Mouse (Mus musculus) CH12.LX (cell line): Measurements from ENCODE around the gene Lsg1. TPM values are rescaled to one million over a fixed set of nuclear protein-coding genes. Genes with fewer than 3 reads are reported as not detected.

Experiments
- DNase-seq: peaks from one replicate; pipeline ENCODE4 v3.0.0-alpha.2; 2013; ENCODE audit errors: extremely low read depth
- H3K27ac ChIP-seq: 2 replicates; pipeline ENCODE4 v1.5.1; 2012; ENCODE audit warnings: low read depth, mild to moderate bottlenecking, control low read depth, moderate library complexity; ENCODE audit not compliant: insufficient read depth
- H3K27me3 ChIP-seq: replicated peaks from 2 replicates; pipeline ENCODE3; 2012; ENCODE audit warnings: inconsistent platforms
- H3K36me3 ChIP-seq, 2 experiments: replicated peaks in 1 of 2; 2 replicates each; pipeline versions ENCODE3 to v1.6.1; 2012; ENCODE audit warnings: inconsistent platforms in 1 of 2, low read length in 1 of 2, mild to moderate bottlenecking in 1 of 2, mixed read lengths in 1 of 2, moderate library complexity in 1 of 2; ENCODE audit not compliant: control insufficient read depth in 1 of 2, insufficient read depth in 1 of 2
- H3K4me1 ChIP-seq, 2 experiments: 2 replicates each; pipeline ENCODE4 v1.6.1; 2012; ENCODE audit warnings: inconsistent platforms in 1 of 2, moderate library complexity in 1 of 2; ENCODE audit not compliant: insufficient read depth in 2 of 2, control insufficient read depth in 1 of 2
- H3K4me2 ChIP-seq: 2 replicates; pipeline ENCODE4 v1.6.1; 2012; ENCODE audit warnings: low read depth, mild to moderate bottlenecking, control low read depth; ENCODE audit not compliant: poor library complexity, insufficient read depth, severe bottlenecking
- H3K4me3 ChIP-seq, 3 experiments: fragments of 150-350 bp in 1 of 3; sonication (generic) in 1 of 3; replicated peaks in 1 of 3; 2 replicates each; pipeline versions ENCODE3 to v1.5.1; 2011 to 2012; ENCODE audit warnings: low read depth in 2 of 3, low read length in 2 of 3, mild to moderate bottlenecking in 2 of 3, moderate library complexity in 2 of 3, control low read depth in 1 of 3, improper control_type of control experiment in 1 of 3, inconsistent platforms in 1 of 3, mixed read lengths in 1 of 3; ENCODE audit not compliant: poor library complexity in 1 of 3
- H3K79me2 ChIP-seq: replicated peaks from 2 replicates; pipeline ENCODE4 v1.6.1; 2012; ENCODE audit warnings: mild to moderate bottlenecking, moderate library complexity; ENCODE audit not compliant: control insufficient read depth, poor library complexity, insufficient read depth, severe bottlenecking; ENCODE audit errors: extremely low read depth
- H3K9ac ChIP-seq: 2 replicates; pipeline ENCODE4 v1.6.1; 2012; ENCODE audit warnings: low read depth, mild to moderate bottlenecking, control low read depth, moderate library complexity; ENCODE audit not compliant: insufficient read depth
- H3K9me3 ChIP-seq: replicated peaks from 2 replicates; pipeline ENCODE3; 2012; ENCODE audit warnings: low read length, inconsistent platforms, mixed read lengths
- BHLHE40 ChIP-seq: IDR thresholded peaks from 2 replicates; pipeline ENCODE4 v1.6.1; 2011; ENCODE audit warnings: mild to moderate bottlenecking, low read depth, low read length, improper control_type of control experiment
- CHD1 ChIP-seq: IDR thresholded peaks from 2 replicates; pipeline ENCODE4 v1.6.1; 2012; ENCODE audit warnings: low read depth, low read length, improper control_type of control experiment, inconsistent platforms
- CHD2 ChIP-seq: IDR thresholded peaks from 2 replicates; pipeline ENCODE4 v1.6.1; 2011; ENCODE audit warnings: low read length, improper control_type of control experiment
- CTCF ChIP-seq, 2 experiments: IDR thresholded peaks in 1 of 2; conservative IDR thresholded peaks in 1 of 2; 2 replicates each; pipeline ENCODE4 v1.5.1; 2011 to 2012; ENCODE audit warnings: low read depth in 2 of 2, low read length in 2 of 2, improper control_type of control experiment in 1 of 2, inconsistent platforms in 1 of 2, mild to moderate bottlenecking in 1 of 2, moderate library complexity in 1 of 2
- E2F4 ChIP-seq: IDR thresholded peaks from 2 replicates; pipeline ENCODE4 v1.6.1; 2011; ENCODE audit warnings: low read depth, low read length, improper control_type of control experiment; ENCODE audit not compliant: insufficient replicate concordance
- ELF1 ChIP-seq: IDR thresholded peaks from 2 replicates; pipeline ENCODE4 v1.6.1; 2014; ENCODE audit warnings: low read depth, mild to moderate bottlenecking, inconsistent platforms, low read length, improper control_type of control experiment
- EP300 ChIP-seq: IDR thresholded peaks from 2 replicates; pipeline ENCODE4 v1.6.1; 2011; ENCODE audit warnings: low read length, improper control_type of control experiment
- ETS1 ChIP-seq: conservative IDR thresholded peaks from 2 replicates; pipeline ENCODE4 v1.6.1; 2012; ENCODE audit warnings: low read depth, mild to moderate bottlenecking, inconsistent platforms, low read length, improper control_type of control experiment, moderate library complexity
- GABPA ChIP-seq: IDR thresholded peaks from 2 replicates; pipeline ENCODE4 v1.6.1; 2012; ENCODE audit warnings: low read depth, low read length, improper control_type of control experiment, inconsistent platforms; ENCODE audit not compliant: insufficient replicate concordance
- HCFC1 ChIP-seq: IDR thresholded peaks from 2 replicates; pipeline ENCODE4 v1.6.1; 2012; ENCODE audit warnings: low read depth, mild to moderate bottlenecking, inconsistent platforms, low read length, improper control_type of control experiment
- IRF4 ChIP-seq: IDR thresholded peaks from 2 replicates; pipeline ENCODE4 v1.6.1; 2014; ENCODE audit warnings: low read depth, mild to moderate bottlenecking, inconsistent platforms, low read length, improper control_type of control experiment
- JUN ChIP-seq: IDR thresholded peaks from 2 replicates; pipeline ENCODE4 v1.6.1; 2011; ENCODE audit warnings: low read depth, mild to moderate bottlenecking, low read length, improper control_type of control experiment, moderate library complexity; ENCODE audit not compliant: insufficient read depth
- KAT2A ChIP-seq: IDR thresholded peaks from 2 replicates; pipeline ENCODE4 v1.6.1; 2012; ENCODE audit warnings: low read length, improper control_type of control experiment, inconsistent platforms; ENCODE audit not compliant: insufficient replicate concordance
- MAFK ChIP-seq: IDR thresholded peaks from 2 replicates; pipeline ENCODE4 v1.6.1; 2011; ENCODE audit warnings: low read length, improper control_type of control experiment; ENCODE audit not compliant: insufficient replicate concordance
- MAX ChIP-seq: IDR thresholded peaks from 2 replicates; pipeline ENCODE4 v1.6.1; 2011; ENCODE audit warnings: low read length, improper control_type of control experiment
- MAZ ChIP-seq: IDR thresholded peaks from 2 replicates; pipeline ENCODE4 v1.6.1; 2012; ENCODE audit warnings: low read depth, mild to moderate bottlenecking, inconsistent platforms, low read length, improper control_type of control experiment, moderate library complexity
- MEF2A ChIP-seq: IDR thresholded peaks from 2 replicates; pipeline ENCODE4 v1.6.1; 2014; ENCODE audit warnings: low read depth, mild to moderate bottlenecking, inconsistent platforms, low read length, improper control_type of control experiment, borderline replicate concordance
- MXI1 ChIP-seq: IDR thresholded peaks from 2 replicates; pipeline ENCODE4 v1.6.1; 2011; ENCODE audit warnings: mild to moderate bottlenecking, low read depth, low read length, improper control_type of control experiment
- MYC ChIP-seq: IDR thresholded peaks from 2 replicates; pipeline ENCODE4 v1.6.1; 2011; ENCODE audit warnings: low read depth, mild to moderate bottlenecking, improper control_type of control experiment, low read length
- NELFE ChIP-seq: IDR thresholded peaks from 2 replicates; pipeline ENCODE4 v1.6.1; 2011; ENCODE audit warnings: low read depth, low read length, improper control_type of control experiment
- PAX5 ChIP-seq: IDR thresholded peaks from 2 replicates; pipeline ENCODE4 v1.6.1; 2012; ENCODE audit warnings: low read length, inconsistent platforms, mixed read lengths
- POLR2A ChIP-seq: IDR thresholded peaks from 2 replicates; pipeline ENCODE4 v1.6.1; 2011; ENCODE audit warnings: low read depth, mild to moderate bottlenecking, improper control_type of control experiment, low read length
- RAD21 ChIP-seq: IDR thresholded peaks from 2 replicates; pipeline ENCODE4 v1.6.1; 2011; ENCODE audit warnings: low read depth, mild to moderate bottlenecking, low read length, improper control_type of control experiment, moderate library complexity
- RCOR1 ChIP-seq: conservative IDR thresholded peaks from 2 replicates; pipeline ENCODE4 v1.6.1; 2012; ENCODE audit warnings: low read depth, mild to moderate bottlenecking, inconsistent platforms, low read length, improper control_type of control experiment
- TBP ChIP-seq: conservative IDR thresholded peaks from 2 replicates; pipeline ENCODE4 v1.6.1; 2011; ENCODE audit warnings: low read depth, low read length, improper control_type of control experiment
- TCF12 ChIP-seq: IDR thresholded peaks from 2 replicates; pipeline ENCODE4 v1.6.1; 2014; ENCODE audit warnings: low read depth, mild to moderate bottlenecking, inconsistent platforms, low read length, improper control_type of control experiment
- ZC3H11A ChIP-seq: IDR thresholded peaks from 2 replicates; pipeline ENCODE4 v1.6.1; 2012; ENCODE audit warnings: low read depth, mild to moderate bottlenecking, inconsistent platforms, low read length, improper control_type of control experiment
- ZKSCAN1 ChIP-seq: IDR thresholded peaks from 2 replicates; pipeline ENCODE4 v1.6.1; 2012; ENCODE audit warnings: low read depth, inconsistent platforms, low read length, improper control_type of control experiment, borderline replicate concordance
- ZMIZ1 ChIP-seq: IDR thresholded peaks from 2 replicates; pipeline ENCODE4 v1.6.1; 2012; ENCODE audit warnings: low read depth, mild to moderate bottlenecking, inconsistent platforms, low read length, improper control_type of control experiment
- ZNF384 ChIP-seq: IDR thresholded peaks from 2 replicates; pipeline ENCODE4 v1.6.1; 2012; ENCODE audit warnings: low read depth, low read length, improper control_type of control experiment, inconsistent platforms
- dilution Hi-C: fragments of 300-500 bp; cut with MboI; formaldehyde crosslinking; loops from 2 replicates; pipeline ENCODE4 v1.14.3; 2020; ENCODE audit warnings: low sequenced_read_pairs; ENCODE audit not compliant: extremely low pct_unique_long_range_greater_than_20kb, extremely low pct_ligation_motif_present
- in situ Hi-C: fragments of 300-500 bp; cut with MboI; formaldehyde crosslinking; loops from 3 replicates; pipeline ENCODE4 v1.14.3; 2019; ENCODE audit warnings: low sequenced_read_pairs, low pct_ligation_motif_present, low pct_unique_long_range_greater_than_20kb, mixed read lengths
- polyA plus RNA-seq: library from polyadenylated mRNA; unstranded; fragments of >175 nt; gene quantifications from 2 replicates; pipeline ENCODE4 v1.2.1, GENCODE M21; 2012; ENCODE audit warnings: low read depth; ENCODE audit not compliant: insufficient read length
- total RNA-seq, 2 experiments: library from RNA; depleted of rRNA; stranded (reverse); fragments of 300-350 nt in 1 of 2; fragments of >200 nt in 1 of 2; gene quantifications; 2 replicates each; pipeline ENCODE4 v1.2.3; 2012 to 2014

Gene Lsg1
- total and polyA plus RNA-seq, 3 experiments, result 58.4 to 189 (median 94.7) TPM

DNA sequence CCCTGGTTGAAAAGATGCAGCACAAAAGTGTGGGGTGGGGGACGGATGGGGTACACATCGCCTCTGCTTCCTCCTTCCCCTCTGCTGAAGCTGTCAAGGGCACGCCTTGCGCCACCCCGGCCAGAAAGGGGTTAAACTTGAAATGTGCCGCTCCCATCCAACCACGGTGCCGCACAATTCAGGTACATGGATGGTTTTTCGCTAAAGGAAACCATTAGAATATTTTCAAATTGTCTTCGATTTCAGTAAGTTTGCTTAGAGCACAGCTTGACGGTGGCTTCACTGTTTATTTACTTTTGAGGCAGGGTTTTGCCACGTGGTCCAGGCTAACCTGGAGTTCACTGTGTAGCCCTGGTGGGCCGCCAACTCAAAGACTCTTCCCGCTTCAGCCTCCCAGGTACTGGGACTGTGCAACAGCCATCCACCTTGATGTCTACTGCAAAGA, 36.6 kb downstream of the Lsg1 start, which contains the start of gene Tmem44:
Tmem44 (minus strand) TSS at position 95 of the 445 bp plus-strand sequence.
- dilution Hi-C loops, result no loop called here
- no peak for TF ChIP-seq ETS1
- 0 out of 2 replicates have a peak, but pooled peaks have one; percentile 25 for TF ChIP-seq BHLHE40
- H3K9ac ChIP-seq, result peak within 1 kb of the TSS; percentile 27
- H3K27ac ChIP-seq, result no peak within 1 kb of the TSS
- peaks cover 0 to 2% of the 10 kb centered on the region in 2 experiments for H3K36me3 ChIP-seq
- peaks cover 20% of the 10 kb centered on the region for H3K9me3 ChIP-seq
- H3K4me3 ChIP-seq, result peak within 1 kb of the TSS; percentile 49 to 58 (median 49)
- H3K4me2 ChIP-seq, result peak within 1 kb of the TSS; percentile 80
- in situ Hi-C loops, result no loop called here
- H3K79me2 ChIP-seq, result no peaks in the 10 kb centered on the region
- DNase-seq, result no peak
- H3K27me3 ChIP-seq, result peaks cover 54% of the 10 kb centered on the region
- H3K4me1 ChIP-seq, result peaks cover 3 to 8% of the 10 kb centered on the region in 2 experiments

DNA sequence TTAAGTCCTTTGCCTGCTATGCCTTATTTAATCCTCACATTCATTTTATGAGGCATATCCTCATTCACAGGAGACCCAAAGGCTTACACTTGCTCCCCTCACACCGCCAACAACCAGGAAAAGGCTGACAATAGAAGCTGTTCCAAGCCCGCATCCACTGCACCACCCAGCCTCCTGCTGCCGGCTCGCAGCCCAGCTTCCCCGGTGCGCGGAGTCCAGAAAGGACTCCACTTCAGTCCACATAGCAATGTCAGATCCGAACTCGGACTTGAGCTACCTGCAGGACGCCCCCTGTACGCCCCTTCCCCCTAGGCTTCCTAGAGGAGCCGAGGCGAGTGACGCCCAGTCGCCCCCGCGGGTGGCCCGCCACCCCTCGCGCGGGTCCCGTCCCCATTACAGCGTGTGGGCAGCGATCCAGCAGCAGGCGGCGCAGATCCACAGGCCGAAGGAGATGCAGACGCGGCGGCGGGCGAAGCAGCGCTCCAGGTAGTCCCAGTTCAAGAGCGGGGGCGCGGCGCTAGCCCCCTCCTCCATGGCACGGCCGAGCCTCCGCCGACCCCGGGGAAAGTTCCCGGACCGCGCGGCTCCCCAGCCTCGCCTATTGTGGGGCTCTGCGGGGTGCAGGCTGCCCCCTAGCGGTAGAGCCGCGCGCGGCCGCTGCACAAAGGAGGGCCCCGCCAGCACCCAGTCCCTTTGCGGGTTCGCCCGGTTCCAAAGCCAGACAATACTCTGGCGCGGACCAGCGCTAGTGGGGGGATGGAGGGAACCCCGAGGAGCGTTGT, 37.2 kb downstream of the Lsg1 start:
- Histone ChIP-seq H3K4me3 (peak overlapping the region; percentile 49 to 58 (median 49)), H3K79me2 (no peaks in the 10 kb centered on the region), H3K27me3 (peaks cover 59% of the 10 kb centered on the region), H3K4me2 (peak overlapping the region; percentile 80), H3K9me3 (peaks cover 15% of the 10 kb centered on the region), H3K4me1 (peaks cover 3 to 8% of the 10 kb centered on the region in 2 experiments), H3K36me3 (no peaks in the 10 kb centered on the region), H3K27ac (no peak overlapping the region), H3K9ac (peak overlapping the region; percentile 27)
- peak; percentile 50 for DNase-seq
- in situ Hi-C loops, result no loop called here
- dilution Hi-C loops, result no loop called here
- TF ChIP-seq ZC3H11A, result no peak
- TF ChIP-seq TCF12, result no peak
- TF ChIP-seq CHD1, result no peak
- no peak for TF ChIP-seq ELF1
- peak; percentile 14; the same call in 1 of the 2 replicates for TF ChIP-seq HCFC1
- peak; percentile 4; the same call in 1 of the 2 replicates for TF ChIP-seq IRF4
- no peak for TF ChIP-seq MYC
- TF ChIP-seq ZMIZ1, result no peak
- TF ChIP-seq PAX5, result no peak
- TF ChIP-seq E2F4, result no peak
- no peak for TF ChIP-seq MAX
- no peak for TF ChIP-seq CHD2
- no peak for TF ChIP-seq TBP
- TF ChIP-seq MAFK, result no peak
- TF ChIP-seq NELFE, result 0 out of 2 replicates have a peak, but pooled peaks have one; percentile 21
- TF ChIP-seq CTCF (conservative IDR thresholded peaks at IDR 0.05 in 1 of 2, IDR thresholded peaks at IDR 0.05 in 1 of 2; ENCODE audit: low read depth in 2 of 2, low read length in 2 of 2), result peak; percentile 21 to 89; a peak in 2 of 4 replicates
- no peak for TF ChIP-seq GABPA
- no peak for TF ChIP-seq MEF2A
- peak; percentile 60; the same call in 1 of the 2 replicates for TF ChIP-seq MXI1
- no peak for TF ChIP-seq BHLHE40
- TF ChIP-seq RAD21, result peak; percentile 26
- no peak for TF ChIP-seq EP300
- no peak for TF ChIP-seq ETS1
- no peak for TF ChIP-seq KAT2A
- TF ChIP-seq ZNF384, result no peak
- TF ChIP-seq RCOR1, result no peak
- TF ChIP-seq MAZ, result peak; percentile 64; the same call in 1 of the 2 replicates
- no peak for TF ChIP-seq POLR2A
- TF ChIP-seq ZKSCAN1, result no peak
- TF ChIP-seq JUN, result no peak
